Mouse (Mus musculus) forebrain, embryonic 10.5 days (tissue): ENCODE data around the gene Lrrc30. TPM values are rescaled to one million over a fixed set of nuclear protein-coding genes. Genes with fewer than 3 reads are reported as not detected.

Experiments
- DNase-seq: peaks from one replicate; pipeline ENCODE4 v3.0.0-alpha.2; 2017; ENCODE audit warnings: low spot score; ENCODE audit errors: extremely low spot score
- H3K27ac ChIP-seq: fragments of 300-500 bp; sonication (generic); 2 replicates; pipeline ENCODE4 v1.5.1; 2016; ENCODE audit warnings: mild to moderate bottlenecking
- H3K27me3 ChIP-seq: fragments of 300-500 bp; sonication (generic); 2 replicates; pipeline ENCODE4 v1.6.1; 2016; ENCODE audit warnings: mild to moderate bottlenecking; ENCODE audit not compliant: poor library complexity, severe bottlenecking
- H3K36me3 ChIP-seq: fragments of 300-500 bp; sonication (generic); replicated peaks from 2 replicates; pipeline ENCODE4 v1.6.1; 2016; ENCODE audit warnings: mild to moderate bottlenecking, moderate library complexity
- H3K4me1 ChIP-seq: fragments of 300-500 bp; sonication (generic); 2 replicates; pipeline ENCODE4 v1.6.1; 2016
- H3K4me3 ChIP-seq: fragments of 300-500 bp; sonication (generic); 2 replicates; pipeline ENCODE4 v1.5.1; 2016; ENCODE audit warnings: mild to moderate bottlenecking, moderate library complexity
- H3K9me3 ChIP-seq: fragments of 300-500 bp; sonication (generic); 2 replicates; pipeline ENCODE4 v1.6.1; 2016; ENCODE audit warnings: mild to moderate bottlenecking, moderate library complexity
- WGBS: fragments of 180-500 bp; shearing (Covaris S2); methylation state at CpG from one replicate; pipeline ENCODE4 v1.1.7; 2016; 5-methylcytosine and 5-hydroxymethylcytosine counted together
- polyA plus RNA-seq: library from polyadenylated mRNA; unstranded; fragments of >200 nt; fragmentation: Nextera tagmentation; extraction: Ambion mirVana; gene quantifications from 2 replicates; pipeline ENCODE4 v1.2.1, GENCODE M21; 2016

Lrrc30 gene
- polyA plus RNA-seq, 1 experiment from 2014 or later = not detected

DNA sequence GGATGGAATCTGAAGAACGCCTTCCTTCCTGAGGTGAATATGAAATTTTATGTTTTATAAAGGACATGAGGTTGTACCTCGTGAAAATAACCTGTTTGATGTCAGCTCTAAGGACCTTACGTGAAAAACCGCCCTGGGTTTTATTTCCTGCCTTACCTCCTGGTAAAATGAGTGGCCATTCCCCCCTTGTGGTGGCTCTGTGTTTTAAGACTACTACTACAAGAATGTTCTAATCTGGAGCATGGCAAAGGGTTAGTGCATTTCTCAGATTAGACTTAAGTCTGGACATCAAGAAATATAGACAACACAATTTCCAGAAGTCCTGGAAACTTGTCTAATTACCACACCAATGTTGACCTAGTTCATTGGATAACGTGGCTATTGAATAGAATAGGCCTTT, 50.7 kb downstream of the Lrrc30 start:
- no peaks in the 10 kb centered on the region for H3K4me1 ChIP-seq
- DNase-seq = no peak
- no peaks in the 10 kb centered on the region for H3K9me3 ChIP-seq
- no peaks in the 10 kb centered on the region for H3K36me3 ChIP-seq
- H3K27me3 ChIP-seq = no peaks in the 10 kb centered on the region
- H3K4me3 ChIP-seq = no peak overlapping the region
- H3K27ac ChIP-seq = no peak overlapping the region
- 85% methylated on average over 5 of the region's 5 CpGs for WGBS

Other genes starting within 250 kb of the Lrrc30 start
- 23.4 and 24.9 TPM in 2 replicates for gene Lama1, start 64.5 kb upstream of the Lrrc30 start, polyA plus RNA-seq